Mouse (Mus musculus) 3134 (cell line): ENCODE data around the gene Olfr566.

Experiments used
- DNase-seq: peaks from one replicate; pipeline ENCODE4 v3.0.0-alpha.2; 2011; ENCODE audit warnings: low spot score; ENCODE audit not compliant: insufficient read length; ENCODE audit errors: extremely low read depth

The Olfr566 gene

DNA sequence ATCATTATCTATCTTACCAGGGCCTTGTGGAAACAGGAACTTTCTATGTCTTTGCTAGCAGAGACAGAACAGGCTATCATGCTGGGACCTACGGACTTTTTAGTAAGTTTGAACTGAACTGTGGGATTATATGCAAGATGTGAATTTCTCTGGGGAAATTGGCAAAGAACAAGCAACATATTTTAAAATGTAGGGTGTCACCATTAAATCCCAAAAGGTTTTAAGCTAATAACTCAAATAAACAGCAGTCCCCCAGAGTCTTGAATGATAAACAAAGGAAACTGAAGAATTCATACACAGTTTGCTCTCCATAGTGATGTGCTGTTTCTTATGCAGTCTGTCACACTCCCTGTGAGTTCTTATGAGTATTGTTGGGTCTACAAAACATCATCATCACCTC, at the start of gene Olfr566:
Gene Olfr566, minus strand, starts transcription at position 101 of the 400 bp plus-strand sequence.
- no peak for DNase-seq

DNA sequence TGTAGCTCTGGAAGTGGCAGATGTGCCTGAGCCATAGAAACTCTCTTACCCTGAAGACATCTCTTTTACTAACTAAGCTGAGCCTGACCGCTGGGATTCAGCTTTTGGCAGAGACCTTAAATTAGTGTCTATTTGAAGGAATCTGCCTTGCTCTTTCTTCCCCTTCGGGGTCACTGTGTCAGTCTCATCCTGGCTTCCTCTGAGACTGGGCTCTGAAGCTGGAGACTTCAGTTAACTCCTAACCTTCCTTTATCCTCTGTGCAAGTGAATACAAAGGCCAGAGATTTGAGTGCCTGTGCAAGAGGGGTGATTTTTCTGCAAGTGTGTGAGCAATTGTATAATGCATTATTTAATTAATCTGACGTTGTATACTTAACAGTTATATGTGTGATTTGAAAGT, 32.2 kb upstream of the Olfr566 start, which contains the start of gene Olfr569:
Gene Olfr569, minus strand, starts transcription at position 101 of the 400 bp plus-strand sequence.
- DNase-seq, result no peak

DNA sequence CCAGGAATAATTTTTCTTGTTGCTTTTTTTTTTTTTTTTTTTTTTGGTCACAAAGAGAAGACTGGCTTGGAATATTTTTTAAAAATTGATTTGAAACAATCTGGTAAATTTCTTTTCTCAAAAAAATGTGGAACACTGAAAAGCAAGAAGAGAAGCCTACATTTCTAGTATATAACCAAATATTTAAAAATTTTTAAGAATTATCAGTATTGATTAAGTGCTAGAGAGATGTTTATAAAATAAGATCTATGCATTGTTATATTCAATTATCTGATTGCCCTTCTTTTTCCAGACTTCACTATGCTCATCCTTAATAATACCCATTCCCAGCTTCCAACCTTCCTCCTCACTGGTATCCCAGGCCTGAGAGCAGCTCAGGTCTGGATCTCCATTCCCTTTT, 18.3 kb upstream of the Olfr566 start, which contains the start of gene Olfr568:
Gene Olfr568, plus strand, starts transcription at position 301 of the 400 bp plus-strand sequence.
- DNase-seq, result no peak

DNA sequence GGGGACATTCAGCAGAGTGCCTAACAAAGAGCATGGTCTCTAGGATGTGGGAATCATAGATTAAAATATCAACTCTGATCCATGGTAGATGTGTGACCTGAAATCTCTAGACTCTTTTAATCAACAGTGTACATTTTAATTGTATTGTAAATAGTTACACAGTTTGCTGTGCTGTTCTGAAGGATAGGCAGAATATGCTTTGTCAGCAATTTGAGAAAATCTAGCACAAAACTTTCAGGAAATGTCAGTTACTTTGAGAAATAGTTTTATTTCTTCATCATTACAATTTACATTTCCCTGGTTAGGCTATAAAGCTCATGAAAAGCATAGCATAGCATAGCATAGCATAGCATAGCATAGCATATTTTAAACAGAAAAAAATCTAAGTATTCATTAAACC, 2.8 kb downstream of the Olfr566 start:
- no peak for DNase-seq
